Mouse (Mus musculus) embryonic fibroblast, embryonic 13.5 days (primary cell): ENCODE measurements around the gene Gpr183. TPM values are rescaled to one million over a fixed set of nuclear protein-coding genes. Genes with fewer than 3 reads are reported as not detected.

Experiments
- H3K27ac ChIP-seq: 2 replicates; pipeline ENCODE4 v1.5.1; 2012; ENCODE audit warnings: low read length, control low read depth, inconsistent platforms; ENCODE audit not compliant: insufficient read depth
- H3K4me1 ChIP-seq: 2 replicates; pipeline ENCODE4 v1.6.1; 2011; ENCODE audit warnings: low read length; ENCODE audit not compliant: control insufficient read depth, insufficient read depth
- H3K4me3 ChIP-seq: 2 replicates; pipeline ENCODE4 v1.5.1; 2011; ENCODE audit warnings: mild to moderate bottlenecking, control low read depth, low read length; ENCODE audit not compliant: insufficient read depth
- CTCF ChIP-seq: IDR thresholded peaks from 2 replicates; pipeline ENCODE4 v1.5.1; 2011; ENCODE audit warnings: mild to moderate bottlenecking, control low read depth, low read length, moderate library complexity, borderline replicate concordance; ENCODE audit not compliant: insufficient read depth
- POLR2A ChIP-seq: IDR thresholded peaks from 2 replicates; pipeline ENCODE4 v1.6.1; 2011; ENCODE audit warnings: low read depth, mild to moderate bottlenecking, control low read depth, low read length, moderate library complexity
- polyA plus RNA-seq: library from polyadenylated mRNA; stranded (reverse); fragments of >200 nt; gene quantifications from 2 replicates; pipeline ENCODE4 v1.2.4, GENCODE M21; 2011; ENCODE audit warnings: low read depth; ENCODE audit not compliant: missing spikeins, insufficient read length

The Gpr183 gene
- polyA plus RNA-seq, 1 experiment, result 1.6 TPM

GRCm38 (mm10) chr14:122000346-122001105, 35.5 kb upstream of the Gpr183 start:
- Histone ChIP-seq H3K27ac (no peak overlapping the region), H3K4me1 (no peaks in the 10 kb centered on the region), H3K4me3 (no peak overlapping the region)
- no peak for TF ChIP-seq CTCF
- TF ChIP-seq POLR2A, result no peak

- no peak overlapping the region for H3K4me3 ChIP-seq
- TF ChIP-seq POLR2A, result no peak
- no peak for TF ChIP-seq CTCF
- no peaks in the 10 kb centered on the region for H3K4me1 ChIP-seq
- no peak overlapping the region for H3K27ac ChIP-seq
Measured at GRCm38 (mm10) chr14:121999455-121999854, 34.5 kb upstream of the Gpr183 start.

- H3K4me3 ChIP-seq, result no peak overlapping the region
- TF ChIP-seq CTCF, result no peak
- TF ChIP-seq POLR2A, result no peak
- H3K4me1 ChIP-seq, result no peaks in the 10 kb centered on the region
- H3K27ac ChIP-seq, result no peak overlapping the region
Measured at GRCm38 (mm10) chr14:121996786-121997185, 31.8 kb upstream of the Gpr183 start.

GRCm38 (mm10) chr14:121995557-121995870, 30.5 kb upstream of the Gpr183 start:
- no peaks in the 10 kb centered on the region for H3K4me1 ChIP-seq
- no peak for TF ChIP-seq CTCF
- TF ChIP-seq POLR2A, result no peak
- H3K4me3 ChIP-seq, result no peak overlapping the region
- no peak overlapping the region for H3K27ac ChIP-seq

GRCm38 (mm10) chr14:121994846-121995556, 30.0 kb upstream of the Gpr183 start:
- H3K4me3 ChIP-seq, result no peak overlapping the region
- no peak for TF ChIP-seq POLR2A
- TF ChIP-seq CTCF, result no peak

GRCm38 (mm10) chr14:121994171-121994700, 29.2 kb upstream of the Gpr183 start:
- Histone ChIP-seq H3K4me3 (no peak overlapping the region), H3K27ac (no peak overlapping the region), H3K4me1 (no peaks in the 10 kb centered on the region)
- TF ChIP-seq POLR2A, result no peak
- no peak for TF ChIP-seq CTCF

More at GRCm38 (mm10) chr14:121994846-121995556, 30.0 kb upstream of the Gpr183 start:
- no peak overlapping the region for H3K27ac ChIP-seq
- H3K4me1 ChIP-seq, result no peaks in the 10 kb centered on the region

- H3K4me1 ChIP-seq, result no peaks in the 10 kb centered on the region
- TF ChIP-seq POLR2A, result no peak
- no peak for TF ChIP-seq CTCF
- H3K27ac ChIP-seq, result no peak overlapping the region
- H3K4me3 ChIP-seq, result no peak overlapping the region
Measured at GRCm38 (mm10) chr14:121993616-121994015, 28.6 kb upstream of the Gpr183 start.

GRCm38 (mm10) chr14:121992395-121993280, 27.6 kb upstream of the Gpr183 start:
- Histone ChIP-seq H3K4me1 (0 out of 2 replicates have a peak, but pooled peaks cover 2% of the 10 kb centered on the region), H3K4me3 (no peak overlapping the region), H3K27ac (no peak overlapping the region)
- TF ChIP-seq CTCF (no peak), POLR2A (no peak)

- Histone ChIP-seq H3K4me1 (peaks cover 8% of the 10 kb centered on the region), H3K27ac (no peak overlapping the region), H3K4me3 (no peak overlapping the region)
- no peak for TF ChIP-seq POLR2A
- no peak for TF ChIP-seq CTCF
Measured at GRCm38 (mm10) chr14:121991921-121992320, 26.9 kb upstream of the Gpr183 start.
